Mouse (Mus musculus): Measurements from ENCODE around the gene Hsph1. TPM values are rescaled to one million over a fixed set of nuclear protein-coding genes. Genes with fewer than 3 reads are reported as not detected.

The Hsph1 gene
- 42.6 and 44.6 TPM in 2 replicates for polyA plus RNA-seq (2015; fragmentation: Nextera tagmentation; extraction: Ambion mirVana)

DNA sequence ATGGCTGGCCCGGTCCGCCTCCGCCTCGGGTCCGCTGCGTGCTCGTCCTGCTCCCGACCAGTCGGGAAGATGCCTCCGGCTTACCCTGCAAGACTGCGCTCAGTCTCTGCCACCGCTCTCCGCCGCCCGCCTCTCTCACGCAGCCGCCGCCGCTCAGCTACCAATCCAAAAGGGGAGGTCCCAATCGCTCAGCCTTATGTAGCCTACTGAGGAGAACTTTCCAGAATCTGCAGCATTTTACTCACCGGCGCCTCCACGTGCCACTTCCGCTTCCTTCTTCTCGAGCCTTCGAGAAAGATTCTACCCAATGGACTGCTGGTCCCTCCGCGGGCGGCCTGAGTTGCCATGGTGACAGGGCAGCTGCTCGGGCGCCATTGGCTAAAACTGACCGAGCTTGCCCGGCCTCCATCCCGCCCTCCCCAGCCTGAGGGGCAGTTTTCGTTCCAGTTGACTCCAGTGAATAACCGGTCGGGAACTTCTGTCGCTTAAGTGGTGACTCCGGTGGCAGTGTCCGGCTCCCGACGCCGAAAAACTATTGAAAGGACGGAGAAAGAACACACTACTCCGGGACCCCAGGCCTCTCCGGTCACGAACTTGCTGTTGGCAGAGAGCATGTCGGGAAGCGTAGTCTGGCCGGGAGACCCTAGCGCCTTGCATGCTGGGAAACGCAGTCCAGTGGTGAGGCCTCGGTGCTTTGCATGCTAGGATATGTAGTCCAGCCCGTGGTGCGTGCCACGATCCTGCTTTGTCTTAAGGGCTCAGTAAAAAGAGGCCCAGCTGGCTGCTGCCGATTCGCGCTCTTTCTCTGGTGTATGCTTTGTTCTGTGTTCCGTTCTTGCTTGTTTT lies at the start of gene Hsph1:
TSS of gene Hsph1 (minus strand) at position 302 of the 846 bp plus-strand sequence.
- peak within 1 kb of the TSS; percentile 60 for H3K4me3 ChIP-seq (ENCODE audit: low read length)
- peak within 1 kb of the TSS; percentile 68 for H3K9ac ChIP-seq (ENCODE audit: low read length)
- ATAC-seq (ENCODE audit: low read depth) = peak; percentile 99

DNA sequence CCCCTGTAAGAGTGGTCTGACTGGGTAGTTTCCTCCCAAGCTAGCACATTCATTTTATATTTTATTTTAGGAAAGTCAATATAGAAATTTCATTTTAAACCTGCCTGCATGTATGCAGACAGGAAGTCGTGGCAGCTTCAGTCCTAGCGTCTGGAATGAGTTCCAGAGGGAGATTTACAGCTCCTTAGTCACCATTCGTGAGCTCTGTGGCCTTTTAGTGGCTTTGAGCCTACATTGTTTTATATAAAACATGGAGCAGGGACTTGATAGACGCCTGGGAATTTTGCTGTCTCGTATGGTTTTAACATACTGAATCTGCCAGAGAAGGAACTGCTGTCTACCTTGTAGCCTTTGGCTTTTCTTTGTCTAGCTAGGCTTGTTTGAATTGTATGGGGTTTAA lies 44.8 kb upstream of the Hsph1 start:
- H3K27me3 ChIP-seq (ENCODE audit: control insufficient read depth, insufficient read depth, low read depth, low read length) = no peaks in the 10 kb centered on the region
- no peak for ATAC-seq (ENCODE audit: low read depth)
- H3K4me3 ChIP-seq (ENCODE audit: low read length) = no peak overlapping the region
- WGBS = 61% methylated on average over 5 of the region's 5 CpGs
- H3K4me2 ChIP-seq (ENCODE audit: low read depth, low read length) = no peak overlapping the region
- no peak overlapping the region for H3K27ac ChIP-seq (ENCODE audit: low read length)
- no peak overlapping the region for H3K9ac ChIP-seq (ENCODE audit: low read length)
- H3K36me3 ChIP-seq (ENCODE audit: control insufficient read depth, insufficient read depth, low read length) = no peaks in the 10 kb centered on the region
- peaks cover 10% of the 10 kb centered on the region for H3K4me1 ChIP-seq (replicated peaks; ENCODE audit: control insufficient read depth, insufficient read depth, low read length)
- H3K9me3 ChIP-seq (ENCODE audit: control insufficient read depth, low read length) = no peaks in the 10 kb centered on the region

More for the DNA sequence above, at the start of gene Hsph1:
- H3K9me3 ChIP-seq (ENCODE audit: control insufficient read depth, low read length) = no peaks in the 10 kb centered on the region
- under 1% methylated on average over 60 of the region's 60 CpGs for WGBS
- H3K4me2 ChIP-seq (ENCODE audit: low read depth, low read length) = peak within 1 kb of the TSS; percentile 70
- peaks cover 14% of the 10 kb centered on the region for H3K4me1 ChIP-seq (replicated peaks; ENCODE audit: control insufficient read depth, insufficient read depth, low read length)
- peak within 1 kb of the TSS; percentile 76 for H3K27ac ChIP-seq (ENCODE audit: low read length)
- no peaks in the 10 kb centered on the region for H3K27me3 ChIP-seq (ENCODE audit: control insufficient read depth, insufficient read depth, low read depth, low read length)
- peaks cover 3% of the 10 kb centered on the region; the same call in 1 of the 2 replicates for H3K36me3 ChIP-seq (ENCODE audit: control insufficient read depth, insufficient read depth, low read length)

DNA sequence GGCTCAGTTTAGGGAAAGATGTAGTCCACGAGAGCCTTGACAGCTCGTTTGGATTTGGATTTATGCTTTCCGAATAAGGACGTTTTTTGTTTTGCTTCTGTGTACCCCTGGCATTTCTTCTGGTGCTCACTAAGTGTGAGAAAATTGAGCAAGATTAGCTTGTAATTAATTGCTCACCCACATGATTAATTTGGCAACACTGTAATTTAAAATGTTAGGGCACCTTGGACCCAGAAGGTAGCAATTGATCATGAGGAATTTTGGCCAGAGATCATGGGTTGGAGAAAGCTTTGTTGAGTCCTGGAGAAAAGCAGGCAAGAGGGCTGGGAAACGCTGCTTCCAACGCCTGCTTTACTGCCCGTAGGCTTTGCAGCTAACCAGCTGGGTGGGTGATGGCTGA lies 43.7 kb upstream of the Hsph1 start:
- no peak for ATAC-seq (ENCODE audit: low read depth)
- no peak overlapping the region for H3K27ac ChIP-seq (ENCODE audit: low read length)
- no peaks in the 10 kb centered on the region for H3K9me3 ChIP-seq (ENCODE audit: control insufficient read depth, low read length)
- H3K9ac ChIP-seq (ENCODE audit: low read length) = no peak overlapping the region
- no peaks in the 10 kb centered on the region for H3K36me3 ChIP-seq (ENCODE audit: control insufficient read depth, insufficient read depth, low read length)
- H3K27me3 ChIP-seq (ENCODE audit: control insufficient read depth, insufficient read depth, low read depth, low read length) = no peaks in the 10 kb centered on the region
- H3K4me2 ChIP-seq (ENCODE audit: low read depth, low read length) = no peak overlapping the region
- peaks cover 10% of the 10 kb centered on the region for H3K4me1 ChIP-seq (replicated peaks; ENCODE audit: control insufficient read depth, insufficient read depth, low read length)
- no peak overlapping the region for H3K4me3 ChIP-seq (ENCODE audit: low read length)
- 48% methylated on average over 7 of the region's 7 CpGs for WGBS

DNA sequence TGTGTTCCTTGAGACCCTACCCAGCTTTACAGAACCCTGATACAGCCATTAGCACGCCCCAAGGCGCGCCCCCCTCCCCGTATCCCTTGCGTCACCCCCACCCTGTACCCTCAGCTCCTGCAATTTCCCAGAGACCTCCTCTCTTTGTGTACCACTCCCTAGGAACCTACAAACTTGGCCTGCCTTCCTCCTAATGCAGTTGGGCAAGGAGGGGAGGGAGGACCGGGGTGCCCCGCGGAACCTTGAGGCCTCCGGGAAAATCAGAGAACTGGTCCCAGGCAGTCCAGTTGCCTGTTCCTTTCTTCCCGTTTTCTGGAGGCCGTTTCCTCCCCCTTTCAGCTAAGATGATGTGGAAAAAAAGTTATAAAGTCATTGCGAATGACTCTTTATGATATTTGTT lies 43.2 kb upstream of the Hsph1 start:
- Histone ChIP-seq H3K9ac (ENCODE audit: low read length) (peak overlapping the region; percentile 89; the same call in 1 of the 2 replicates), H3K27me3 (ENCODE audit: control insufficient read depth, insufficient read depth, low read depth, low read length) (no peaks in the 10 kb centered on the region), H3K4me1 (replicated peaks; ENCODE audit: control insufficient read depth, insufficient read depth, low read length) (peaks cover 10% of the 10 kb centered on the region), H3K9me3 (ENCODE audit: control insufficient read depth, low read length) (no peaks in the 10 kb centered on the region), H3K36me3 (ENCODE audit: control insufficient read depth, insufficient read depth, low read length) (no peaks in the 10 kb centered on the region), H3K4me3 (ENCODE audit: low read length) (peak overlapping the region; percentile 78), H3K27ac (ENCODE audit: low read length) (no peak overlapping the region), H3K4me2 (ENCODE audit: low read depth, low read length) (peak overlapping the region; percentile 99)
- 10% methylated on average over 12 of the region's 12 CpGs for WGBS
- ATAC-seq (ENCODE audit: low read depth) = no peak

DNA sequence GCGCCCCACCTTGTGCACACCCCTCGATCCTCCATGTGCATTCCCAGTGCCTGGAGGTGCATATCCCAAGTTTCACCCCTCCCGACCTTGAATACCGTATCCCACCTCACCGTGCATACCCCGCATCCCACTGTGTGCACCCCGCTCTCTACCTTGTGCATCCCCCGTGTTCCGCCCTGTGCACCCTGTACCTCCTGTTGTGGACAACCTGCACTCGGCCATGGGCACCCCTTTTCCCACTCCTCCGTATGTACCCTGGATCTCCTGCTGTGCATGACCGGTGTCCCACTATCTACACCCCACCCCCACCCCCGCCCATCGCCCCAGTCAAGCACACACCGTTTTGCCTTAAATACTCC lies 42.8 kb upstream of the Hsph1 start:
- Histone ChIP-seq H3K27ac (ENCODE audit: low read length) (no peak overlapping the region), H3K4me3 (ENCODE audit: low read length) (peak overlapping the region; percentile 78), H3K9ac (ENCODE audit: low read length) (peak overlapping the region; percentile 89), H3K4me2 (ENCODE audit: low read depth, low read length) (peak overlapping the region; percentile 99), H3K27me3 (ENCODE audit: control insufficient read depth, insufficient read depth, low read depth, low read length) (no peaks in the 10 kb centered on the region), H3K9me3 (ENCODE audit: control insufficient read depth, low read length) (no peaks in the 10 kb centered on the region), H3K4me1 (replicated peaks; ENCODE audit: control insufficient read depth, insufficient read depth, low read length) (peaks cover 10% of the 10 kb centered on the region), H3K36me3 (ENCODE audit: control insufficient read depth, insufficient read depth, low read length) (no peaks in the 10 kb centered on the region)
- WGBS = 2% methylated on average over 15 of the region's 15 CpGs
- ATAC-seq (ENCODE audit: low read depth) = peak; percentile 16

DNA sequence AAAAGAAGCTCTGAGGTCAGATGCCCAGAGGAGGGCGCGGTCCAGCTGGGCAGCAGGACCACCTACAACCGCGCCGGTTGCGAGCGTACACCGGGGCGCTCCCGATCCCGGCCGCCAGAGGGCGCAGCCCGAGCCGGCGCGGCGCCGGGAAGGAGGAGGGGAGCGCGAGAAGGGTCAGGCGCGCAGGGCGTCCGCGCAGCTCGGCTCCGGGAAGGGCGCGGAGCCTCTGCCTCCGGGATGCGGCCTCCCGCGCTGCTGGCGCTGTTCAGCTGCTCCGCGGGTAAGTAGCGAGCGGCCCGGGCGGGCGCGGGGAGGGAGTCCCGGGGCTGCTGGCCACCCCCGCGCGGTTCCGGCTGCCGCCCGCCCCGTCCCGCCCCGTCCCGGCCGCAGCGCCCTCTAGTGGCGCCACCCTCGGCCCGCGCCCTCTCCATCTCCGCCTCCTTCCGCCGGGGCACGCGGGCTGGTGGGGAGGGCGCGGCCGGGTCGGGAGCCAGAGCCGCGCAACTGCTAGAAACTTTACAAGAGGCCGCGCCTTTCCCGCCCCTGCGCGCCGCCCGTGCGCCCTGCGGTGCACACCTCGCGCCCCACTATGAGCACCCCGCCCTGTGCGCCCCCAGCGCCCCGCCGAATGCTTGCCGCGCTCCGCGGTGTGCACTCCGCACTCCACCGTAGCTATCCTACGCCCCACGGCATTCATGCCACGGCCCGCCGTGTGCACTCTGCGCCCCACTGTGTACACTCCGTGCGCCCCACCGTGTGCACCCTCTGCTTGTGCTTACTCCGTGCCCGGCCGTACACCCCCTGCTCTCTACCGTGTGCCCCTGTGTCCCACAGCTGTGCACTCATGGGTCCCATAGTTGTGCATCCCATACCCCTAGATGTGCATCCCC lies 42.2 kb upstream of the Hsph1 start, which contains the start of gene B3glct:
TSS of gene B3glct (plus strand) at position 131 of the 890 bp plus-strand sequence.
- no peaks in the 10 kb centered on the region for H3K27me3 ChIP-seq (ENCODE audit: control insufficient read depth, insufficient read depth, low read depth, low read length)
- peaks cover 10% of the 10 kb centered on the region for H3K4me1 ChIP-seq (replicated peaks; ENCODE audit: control insufficient read depth, insufficient read depth, low read length)
- H3K36me3 ChIP-seq (ENCODE audit: control insufficient read depth, insufficient read depth, low read length) = no peaks in the 10 kb centered on the region
- H3K9ac ChIP-seq (ENCODE audit: low read length) = peak within 1 kb of the TSS; percentile 89
- H3K9me3 ChIP-seq (ENCODE audit: control insufficient read depth, low read length) = no peaks in the 10 kb centered on the region
- peak within 1 kb of the TSS; percentile 78 for H3K4me3 ChIP-seq (ENCODE audit: low read length)
- H3K27ac ChIP-seq (ENCODE audit: low read length) = peak within 1 kb of the TSS; percentile 83
- WGBS = under 1% methylated on average over 72 of the region's 106 CpGs
- peak; percentile 97 for ATAC-seq (ENCODE audit: low read depth)
- H3K4me2 ChIP-seq (ENCODE audit: low read depth, low read length) = peak within 1 kb of the TSS; percentile 99

DNA sequence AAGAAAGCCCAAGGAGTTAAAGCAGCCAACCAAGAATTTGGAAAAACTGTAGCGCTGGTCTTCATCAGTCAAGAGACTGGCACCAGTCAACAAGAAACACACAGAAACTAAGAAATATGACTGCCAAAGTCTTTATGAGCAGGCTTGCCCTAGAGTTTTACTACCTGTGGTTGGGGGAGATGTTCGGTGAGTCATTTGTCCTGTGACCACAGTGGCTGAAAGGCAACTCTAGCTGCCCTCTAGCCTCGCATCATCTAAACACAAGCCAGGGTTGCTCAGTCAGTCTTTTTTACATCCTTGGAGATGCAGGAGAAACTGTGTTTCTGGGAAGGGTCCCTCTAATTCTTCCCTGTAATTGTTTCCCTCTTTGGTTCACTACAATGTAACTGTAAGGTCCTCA lies 41.0 kb upstream of the Hsph1 start:
- H3K4me1 ChIP-seq (replicated peaks; ENCODE audit: control insufficient read depth, insufficient read depth, low read length) = peaks cover 10% of the 10 kb centered on the region
- H3K27ac ChIP-seq (ENCODE audit: low read length) = no peak overlapping the region
- no peaks in the 10 kb centered on the region for H3K9me3 ChIP-seq (ENCODE audit: control insufficient read depth, low read length)
- WGBS = 88% methylated on average over 3 of the region's 3 CpGs
- no peak for ATAC-seq (ENCODE audit: low read depth)
- H3K36me3 ChIP-seq (ENCODE audit: control insufficient read depth, insufficient read depth, low read length) = no peaks in the 10 kb centered on the region
- no peak overlapping the region for H3K4me3 ChIP-seq (ENCODE audit: low read length)
- H3K27me3 ChIP-seq (ENCODE audit: control insufficient read depth, insufficient read depth, low read depth, low read length) = no peaks in the 10 kb centered on the region
- H3K9ac ChIP-seq (ENCODE audit: low read length) = no peak overlapping the region
- H3K4me2 ChIP-seq (ENCODE audit: low read depth, low read length) = no peak overlapping the region

DNA sequence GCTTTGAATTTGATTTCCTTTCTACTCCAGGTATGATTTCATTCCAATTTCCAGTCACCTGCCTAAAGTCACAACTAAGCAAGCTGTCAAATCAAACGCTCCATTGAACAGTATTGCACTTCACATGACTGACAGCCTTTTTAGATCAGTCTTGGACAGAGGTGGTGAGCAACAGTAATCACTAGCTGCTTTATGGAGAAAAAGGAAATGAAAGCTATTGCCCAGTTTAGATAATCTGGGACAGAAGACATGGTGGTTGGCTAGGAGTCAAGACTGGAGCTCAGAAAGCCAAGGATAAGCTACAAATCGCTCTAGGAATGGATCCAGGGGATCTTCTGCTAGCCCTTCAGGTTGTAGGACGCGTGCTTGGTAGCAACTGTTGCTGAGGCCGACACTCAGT lies 27.2 kb upstream of the Hsph1 start:
- WGBS = 74% methylated on average over 5 of the region's 5 CpGs
- ATAC-seq (ENCODE audit: low read depth) = no peak
- Histone ChIP-seq H3K27me3 (ENCODE audit: control insufficient read depth, insufficient read depth, low read depth, low read length) (no peaks in the 10 kb centered on the region), H3K4me1 (replicated peaks; ENCODE audit: control insufficient read depth, insufficient read depth, low read length) (no peaks in the 10 kb centered on the region), H3K9me3 (ENCODE audit: control insufficient read depth, low read length) (no peaks in the 10 kb centered on the region), H3K4me3 (ENCODE audit: low read length) (no peak overlapping the region), H3K9ac (ENCODE audit: low read length) (no peak overlapping the region), H3K27ac (ENCODE audit: low read length) (no peak overlapping the region), H3K36me3 (ENCODE audit: control insufficient read depth, insufficient read depth, low read length) (no peaks in the 10 kb centered on the region), H3K4me2 (ENCODE audit: low read depth, low read length) (no peak overlapping the region)

DNA sequence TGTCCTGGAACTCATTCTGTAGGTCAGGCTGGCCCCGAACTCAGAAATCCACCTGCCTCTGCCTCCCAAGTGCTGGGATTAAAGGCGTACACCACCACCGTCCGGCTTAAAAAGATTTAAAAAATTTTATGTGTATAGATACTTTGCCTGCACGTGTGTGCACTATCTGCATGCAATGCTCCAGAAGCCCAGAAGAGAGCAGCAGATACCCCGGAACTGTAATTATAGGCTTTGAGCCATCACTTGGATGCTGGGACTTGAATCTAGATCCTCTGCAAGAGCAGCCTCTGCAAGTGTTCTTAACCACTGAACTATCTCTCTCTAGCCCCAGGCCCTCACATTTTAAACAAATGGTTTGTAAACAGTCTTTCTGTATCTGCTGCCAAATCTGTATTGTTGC lies 26.8 kb upstream of the Hsph1 start:
- ATAC-seq (ENCODE audit: low read depth) = no peak
- Histone ChIP-seq H3K27me3 (ENCODE audit: control insufficient read depth, insufficient read depth, low read depth, low read length) (no peaks in the 10 kb centered on the region), H3K4me1 (replicated peaks; ENCODE audit: control insufficient read depth, insufficient read depth, low read length) (no peaks in the 10 kb centered on the region), H3K4me2 (ENCODE audit: low read depth, low read length) (no peak overlapping the region), H3K27ac (ENCODE audit: low read length) (no peak overlapping the region), H3K9me3 (ENCODE audit: control insufficient read depth, low read length) (no peaks in the 10 kb centered on the region), H3K9ac (ENCODE audit: low read length) (no peak overlapping the region), H3K4me3 (ENCODE audit: low read length) (no peak overlapping the region), H3K36me3 (ENCODE audit: control insufficient read depth, insufficient read depth, low read length) (no peaks in the 10 kb centered on the region)
- 90% methylated on average over 6 of the region's 6 CpGs for WGBS
